Mouse (Mus musculus) neural tube, embryonic 14.5 days (tissue): ENCODE measurements at regions not wholly inside any gene's neighbourhood (a gene's known extent, or its start where the extent isn't known, plus 50 kb on each side); places are given as distances from the start of the nearest gene placed in this dataset.

Experiments used
- ATAC-seq: fragments of 200-750 bp; cut with Nextera tagmentation; 2 replicates; pipeline ENCODE4 v1.8.0; 2017; ENCODE audit warnings: low read depth, mild to moderate bottlenecking, moderate TSS enrichment, moderate library complexity
- H3K27ac ChIP-seq: fragments of 300-500 bp; sonication (generic); 2 replicates; pipeline ENCODE4 v1.5.1; 2014; ENCODE audit warnings: low read depth, mild to moderate bottlenecking, control low read depth, low read length, moderate library complexity, mixed read lengths
- H3K27me3 ChIP-seq: fragments of 300-500 bp; sonication (generic); 2 replicates; pipeline ENCODE4 v1.6.1; 2014; ENCODE audit warnings: low read length; ENCODE audit not compliant: control insufficient read depth, insufficient read depth
- H3K36me3 ChIP-seq: fragments of 300-500 bp; sonication (generic); 2 replicates; pipeline ENCODE4 v1.6.1; 2014; ENCODE audit warnings: low read length, mixed read lengths; ENCODE audit not compliant: control insufficient read depth, insufficient read depth
- H3K4me1 ChIP-seq: fragments of 300-500 bp; sonication (generic); 2 replicates; pipeline ENCODE4 v1.6.1; 2014; ENCODE audit warnings: low read length; ENCODE audit not compliant: control insufficient read depth, insufficient read depth
- H3K4me2 ChIP-seq: fragments of 300-500 bp; sonication (generic); 2 replicates; pipeline ENCODE4 v1.6.1; 2014; ENCODE audit warnings: mild to moderate bottlenecking, low read depth, low read length, control low read depth
- H3K4me3 ChIP-seq: fragments of 300-500 bp; sonication (generic); 2 replicates; pipeline ENCODE4 v1.5.1; 2014; ENCODE audit warnings: low read depth, low read length, control low read depth, mixed read lengths
- H3K9ac ChIP-seq: fragments of 300-500 bp; sonication (generic); replicated peaks from 2 replicates; pipeline ENCODE4 v1.6.1; 2014; ENCODE audit warnings: low read depth, mild to moderate bottlenecking, control low read depth, low read length, mixed read lengths
- H3K9me3 ChIP-seq: fragments of 300-500 bp; sonication (generic); 2 replicates; pipeline ENCODE4 v1.6.1; 2016; ENCODE audit warnings: low read length; ENCODE audit not compliant: control insufficient read depth
- WGBS: fragments of 180-500 bp; shearing (Covaris S2); extraction: QIAGEN DNeasy Blood & Tissue Kit; methylation state at CpG from one replicate; pipeline ENCODE4 v1.1.7; 2014; 5-methylcytosine and 5-hydroxymethylcytosine counted together

DNA sequence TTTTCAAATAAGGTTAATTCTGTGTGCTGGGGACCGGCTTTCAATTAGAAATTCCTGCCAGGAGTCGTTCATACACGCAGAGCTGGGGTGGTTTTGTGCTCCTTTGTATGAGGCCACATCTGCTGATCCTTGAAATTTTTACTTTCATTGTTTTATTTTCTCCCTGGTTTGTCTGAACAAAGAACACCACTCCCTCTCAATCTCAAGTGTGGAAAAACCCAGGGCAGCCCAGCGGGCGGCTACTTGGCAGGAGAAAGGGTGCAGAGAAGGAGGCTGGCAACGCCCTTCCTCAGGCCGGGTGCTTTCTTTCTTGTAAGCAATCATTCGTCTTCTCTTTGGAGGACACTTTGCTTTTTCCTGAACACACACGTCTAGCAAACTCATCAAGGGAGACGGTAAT lies 79.4 kb upstream of the Btg3 start:
- H3K9me3 ChIP-seq = no peaks in the 10 kb centered on the region
- 63% methylated on average over 10 of the region's 10 CpGs for WGBS
- ATAC-seq = no peak

DNA sequence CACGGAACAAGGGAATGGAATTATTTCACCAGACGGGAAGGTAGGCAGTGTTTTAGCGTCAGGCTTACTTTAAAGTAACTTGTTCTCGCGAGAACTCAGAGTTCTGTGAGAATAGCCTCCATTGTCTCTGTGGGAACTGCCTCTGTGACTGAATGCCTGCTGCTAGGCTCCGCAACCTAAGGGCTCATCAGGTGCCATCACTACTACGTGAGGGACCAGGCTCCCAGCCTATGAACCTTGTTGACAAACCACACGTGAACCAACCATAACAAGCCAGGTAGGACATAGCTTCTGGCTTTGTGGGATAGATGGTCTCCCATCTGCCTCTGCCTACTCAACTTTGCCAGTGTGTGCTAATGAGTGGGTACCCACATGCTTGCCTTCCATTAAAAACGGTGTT lies 77.5 kb upstream of the Btg3 start:
- 91% methylated on average over 9 of the region's 9 CpGs for WGBS
- H3K27me3 ChIP-seq = no peaks in the 10 kb centered on the region
- H3K4me1 ChIP-seq = no peaks in the 10 kb centered on the region
- H3K9me3 ChIP-seq = no peaks in the 10 kb centered on the region
- no peak for ATAC-seq
- no peak overlapping the region for H3K9ac ChIP-seq
- no peaks in the 10 kb centered on the region for H3K36me3 ChIP-seq
- H3K4me2 ChIP-seq = no peak overlapping the region
- H3K4me3 ChIP-seq = no peak overlapping the region
- no peak overlapping the region for H3K27ac ChIP-seq

More for the DNA sequence above, 79.4 kb upstream of the Btg3 start:
- H3K4me2 ChIP-seq = no peak overlapping the region
- no peak overlapping the region for H3K27ac ChIP-seq
- no peaks in the 10 kb centered on the region for H3K27me3 ChIP-seq
- no peak overlapping the region for H3K9ac ChIP-seq
- no peaks in the 10 kb centered on the region for H3K4me1 ChIP-seq
- no peak overlapping the region for H3K4me3 ChIP-seq
- H3K36me3 ChIP-seq = no peaks in the 10 kb centered on the region

DNA sequence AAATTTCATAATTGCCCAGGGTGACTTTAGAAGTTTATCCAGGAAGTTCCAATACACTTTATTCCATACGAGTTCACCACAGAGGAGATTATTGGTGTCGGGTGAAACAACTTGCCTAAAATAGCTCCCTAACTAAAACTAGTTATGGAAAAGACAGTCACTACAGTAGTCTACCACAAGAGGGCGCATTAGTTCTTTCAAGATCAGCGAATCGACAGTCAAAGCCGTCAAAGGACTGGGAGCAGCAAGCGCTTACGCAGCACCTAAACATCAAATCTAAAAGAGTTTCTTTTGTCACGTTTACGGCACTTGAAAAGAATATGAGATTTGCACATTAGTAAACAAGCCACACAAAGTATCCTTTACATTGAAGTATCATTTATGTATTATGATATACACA lies 75.3 kb upstream of the Btg3 start:
- Histone ChIP-seq H3K9me3 (no peaks in the 10 kb centered on the region), H3K9ac (no peak overlapping the region), H3K27me3 (no peaks in the 10 kb centered on the region), H3K4me1 (no peaks in the 10 kb centered on the region), H3K36me3 (no peaks in the 10 kb centered on the region), H3K4me3 (no peak overlapping the region), H3K4me2 (no peak overlapping the region), H3K27ac (no peak overlapping the region)
- WGBS = 13% methylated on average over 10 of the region's 10 CpGs
- peak; percentile 51; the same call in 1 of the 2 replicates for ATAC-seq

DNA sequence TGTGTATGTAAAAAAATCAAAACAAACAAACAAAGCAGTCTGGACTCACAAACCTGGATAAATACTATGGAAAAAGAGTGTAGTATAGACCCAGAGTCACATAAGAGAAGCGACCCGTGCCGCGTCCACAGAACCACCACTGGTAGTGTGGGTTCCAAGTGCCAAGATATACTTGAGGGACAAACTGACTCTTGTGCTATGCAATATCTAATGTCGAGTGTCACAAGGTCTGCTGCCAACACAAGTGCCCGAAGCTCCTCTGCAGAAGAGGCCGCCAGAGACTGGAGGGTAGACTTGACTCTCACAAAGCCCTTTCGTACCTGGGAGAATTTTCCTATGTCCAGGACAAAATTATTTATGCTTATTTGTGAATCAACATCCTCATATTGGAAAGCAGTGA lies 74.8 kb upstream of the Btg3 start:
- H3K36me3 ChIP-seq = no peaks in the 10 kb centered on the region
- no peaks in the 10 kb centered on the region for H3K27me3 ChIP-seq
- H3K4me1 ChIP-seq = no peaks in the 10 kb centered on the region
- H3K9me3 ChIP-seq = no peaks in the 10 kb centered on the region
- no peak overlapping the region for H3K9ac ChIP-seq
- ATAC-seq = peak; percentile 31; the same call in 1 of the 2 replicates
- H3K4me2 ChIP-seq = no peak overlapping the region
- H3K4me3 ChIP-seq = no peak overlapping the region
- no peak overlapping the region for H3K27ac ChIP-seq
- 88% methylated on average over 8 of the region's 8 CpGs for WGBS

DNA sequence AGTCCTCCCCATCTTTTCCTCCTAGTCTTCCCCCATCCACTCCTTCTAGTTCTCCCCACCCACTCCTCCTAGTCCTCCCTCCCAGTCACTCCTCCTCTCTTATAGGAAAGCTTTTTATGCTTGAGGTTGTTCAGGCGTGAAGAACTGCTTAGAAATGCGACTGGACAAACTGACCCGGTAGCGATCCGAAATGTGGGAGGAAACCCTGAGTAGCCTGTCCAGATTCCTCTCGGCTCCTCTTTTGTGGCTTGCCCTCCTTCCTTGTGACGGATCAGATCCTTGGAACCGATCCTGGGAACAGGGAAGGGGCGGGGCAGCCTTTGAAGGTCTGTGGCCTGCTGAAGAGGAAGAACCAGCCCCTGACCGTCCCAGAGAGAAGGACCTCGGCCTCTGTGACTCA lies 74.3 kb upstream of the Btg3 start:
- no peak overlapping the region for H3K4me3 ChIP-seq
- no peaks in the 10 kb centered on the region for H3K36me3 ChIP-seq
- H3K27ac ChIP-seq = no peak overlapping the region
- no peak overlapping the region for H3K9ac ChIP-seq
- H3K4me1 ChIP-seq = no peaks in the 10 kb centered on the region
- H3K9me3 ChIP-seq = no peaks in the 10 kb centered on the region
- no peak for ATAC-seq
- no peaks in the 10 kb centered on the region for H3K27me3 ChIP-seq
- WGBS = 74% methylated on average over 11 of the region's 11 CpGs
- no peak overlapping the region for H3K4me2 ChIP-seq

DNA sequence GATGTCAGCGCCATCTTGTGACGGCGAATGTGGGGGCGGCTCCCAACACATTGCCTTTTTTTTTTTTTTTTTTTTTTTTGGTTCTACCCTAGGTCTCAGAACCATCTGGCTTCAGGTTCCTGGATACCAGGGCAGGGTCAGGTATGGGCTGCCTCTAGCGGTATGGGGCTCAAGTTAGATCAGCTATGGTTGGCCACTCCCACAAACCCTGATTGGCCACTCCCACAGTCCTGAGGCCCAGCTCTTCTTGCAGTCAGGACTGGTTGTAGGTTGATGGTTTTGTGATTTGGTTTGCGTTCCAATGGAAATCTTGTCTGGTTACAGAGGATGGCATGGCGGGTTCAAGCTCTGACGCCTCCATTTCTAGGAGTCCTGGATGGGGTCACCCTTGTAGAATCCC lies 72.2 kb upstream of the Btg3 start:
- H3K4me2 ChIP-seq = no peak overlapping the region
- H3K4me1 ChIP-seq = no peaks in the 10 kb centered on the region
- H3K4me3 ChIP-seq = no peak overlapping the region
- no peak for ATAC-seq
- WGBS = 99% methylated on average over 8 of the region's 8 CpGs
- H3K9me3 ChIP-seq = no peaks in the 10 kb centered on the region
- no peaks in the 10 kb centered on the region for H3K27me3 ChIP-seq
- no peak overlapping the region for H3K9ac ChIP-seq
- H3K36me3 ChIP-seq = no peaks in the 10 kb centered on the region
- no peak overlapping the region for H3K27ac ChIP-seq

DNA sequence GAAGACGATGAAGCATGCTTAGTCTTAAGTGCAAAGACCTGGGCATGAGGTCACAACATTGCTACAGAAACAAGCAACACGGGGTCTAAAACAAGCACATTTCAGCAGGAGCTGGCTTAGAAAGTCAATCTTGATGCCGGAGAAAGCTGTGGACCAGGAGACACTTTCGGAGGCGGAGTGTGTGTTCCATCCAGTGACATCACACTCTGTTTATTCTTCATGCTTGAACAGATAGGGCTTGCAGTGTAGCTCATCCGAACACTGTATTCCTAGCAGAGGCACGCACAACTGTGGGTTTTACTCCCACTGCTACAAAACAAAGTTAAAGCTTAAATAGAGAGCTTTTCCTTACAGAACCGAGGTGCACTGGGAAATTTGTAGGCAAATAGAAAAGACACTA lies 66.3 kb upstream of the Btg3 start:
- ATAC-seq = no peak
- no peak overlapping the region for H3K4me2 ChIP-seq
- H3K36me3 ChIP-seq = no peaks in the 10 kb centered on the region
- no peaks in the 10 kb centered on the region for H3K27me3 ChIP-seq
- no peak overlapping the region for H3K4me3 ChIP-seq
- no peak overlapping the region for H3K27ac ChIP-seq
- no peaks in the 10 kb centered on the region for H3K4me1 ChIP-seq
- WGBS = 91% methylated on average over 8 of the region's 8 CpGs
- no peaks in the 10 kb centered on the region for H3K9me3 ChIP-seq
- H3K9ac ChIP-seq = no peak overlapping the region

DNA sequence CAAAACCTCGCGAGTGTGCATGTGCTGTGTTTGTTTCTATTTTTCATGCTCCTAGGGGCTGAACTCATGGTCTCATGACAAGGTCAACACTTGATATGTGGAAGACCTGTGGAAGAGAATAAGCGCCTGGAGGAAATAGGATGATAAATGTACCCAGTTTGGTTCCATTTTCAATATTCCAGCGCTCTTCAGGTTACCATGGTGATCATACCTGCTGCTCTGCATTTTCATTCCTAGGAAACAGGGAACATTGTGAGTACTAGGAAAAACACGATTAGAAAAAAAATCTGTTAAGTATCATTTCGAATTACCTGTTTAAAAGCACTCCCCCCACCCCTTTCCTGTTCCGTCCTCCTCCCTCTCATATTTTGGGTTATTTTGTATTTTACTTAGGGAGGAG lies 65.8 kb upstream of the Btg3 start:
- Histone ChIP-seq H3K9ac (no peak overlapping the region), H3K9me3 (no peaks in the 10 kb centered on the region), H3K4me3 (no peak overlapping the region), H3K27ac (no peak overlapping the region), H3K27me3 (no peaks in the 10 kb centered on the region), H3K4me2 (no peak overlapping the region), H3K4me1 (no peaks in the 10 kb centered on the region), H3K36me3 (no peaks in the 10 kb centered on the region)
- no peak for ATAC-seq
- whole genome bisulfite sequencing = 89% methylated on average over 7 of the region's 7 CpGs

DNA sequence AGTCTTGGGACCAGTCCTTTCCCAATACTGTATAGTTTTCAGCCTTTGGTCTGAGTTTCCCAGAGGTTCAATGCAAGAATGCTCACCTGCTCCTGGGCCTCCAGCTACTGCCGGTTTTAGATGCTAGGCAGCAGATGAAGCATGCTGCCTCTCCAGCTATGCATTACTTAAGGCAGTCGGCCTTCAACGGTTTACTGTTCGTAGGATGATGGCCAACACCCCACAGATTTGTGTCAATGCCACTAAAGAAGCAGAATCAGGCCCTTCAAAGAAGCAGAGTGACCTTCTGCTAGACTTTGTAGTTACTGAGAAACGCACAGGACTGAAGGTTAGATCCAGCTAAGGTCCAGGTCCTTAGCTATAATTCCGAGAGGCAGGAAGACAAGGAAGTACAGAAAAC lies 65.0 kb upstream of the Btg3 start:
- Histone ChIP-seq H3K4me2 (no peak overlapping the region), H3K4me3 (no peak overlapping the region), H3K4me1 (no peaks in the 10 kb centered on the region), H3K36me3 (no peaks in the 10 kb centered on the region), H3K27ac (no peak overlapping the region), H3K9ac (no peak overlapping the region), H3K27me3 (no peaks in the 10 kb centered on the region), H3K9me3 (no peaks in the 10 kb centered on the region)
- 88% methylated on average over 6 of the region's 6 CpGs for WGBS
- no peak for ATAC-seq

DNA sequence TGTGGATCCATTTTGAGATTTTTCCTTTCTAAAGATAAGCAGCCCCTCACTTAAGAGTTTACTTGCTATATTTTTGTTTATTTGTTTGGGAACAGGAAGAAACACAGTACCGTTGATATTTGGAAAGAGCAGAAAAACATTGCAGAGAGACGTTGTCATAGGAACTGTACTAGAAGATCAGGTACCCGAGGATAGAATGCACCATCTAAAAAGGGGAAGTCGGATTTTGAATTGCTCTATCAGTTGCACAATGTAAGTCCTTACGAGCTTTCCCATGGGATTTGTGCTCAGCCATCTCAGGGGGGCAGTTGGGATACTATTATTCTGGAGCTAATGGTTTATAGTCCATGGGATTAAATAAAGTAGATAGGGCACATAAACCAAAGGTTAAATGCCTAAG lies 58.7 kb upstream of the Btg3 start:
- Histone ChIP-seq H3K27me3 (no peaks in the 10 kb centered on the region), H3K4me2 (no peak overlapping the region), H3K27ac (no peak overlapping the region), H3K4me3 (no peak overlapping the region), H3K4me1 (no peaks in the 10 kb centered on the region), H3K9me3 (no peaks in the 10 kb centered on the region), H3K9ac (no peak overlapping the region), H3K36me3 (no peaks in the 10 kb centered on the region)
- 78% methylated on average over 5 of the region's 5 CpGs for WGBS
- ATAC-seq = no peak
